Mouse (Mus musculus) heart, postnatal 36 days (tissue): ENCODE measurements around the gene Tbc1d2b. TPM values are rescaled to one million over a fixed set of nuclear protein-coding genes. Genes with fewer than 3 reads are reported as not detected.

Source experiments
- DNase-seq, 2 experiments: peaks; one replicate each; pipeline ENCODE4 v3.0.0; 2021 to 2022
- intact Hi-C: fragments of 180-260 bp; cut with DNase I; formaldehyde crosslinking; loops from one replicate; pipeline ENCODE4 v1.15.1; 2025
- total RNA-seq, 2 experiments: library from RNA; stranded (reverse); gene quantifications; 2 replicates each; pipeline ENCODE4 v1.2.3; 2021

Tbc1d2b gene
- total RNA-seq, 2 experiments from 2014 or later = 11.2 to 11.8 TPM

- no peak for DNase-seq
- intact Hi-C loops = no loop called here
Measured at GRCm38 (mm10) chr9:90245206-90245605, 25.4 kb downstream of the Tbc1d2b start.

GRCm38 (mm10) chr9:90244301-90245151, 26.1 kb downstream of the Tbc1d2b start:
- DNase-seq = no peak
- intact Hi-C loops = no loop called here

GRCm38 (mm10) chr9:90242855-90243254, 27.7 kb downstream of the Tbc1d2b start:
- DNase-seq = no peak
- intact Hi-C loops = no loop called here

- intact Hi-C loops = no loop called here
- DNase-seq = no peak
Measured at GRCm38 (mm10) chr9:90242291-90242690, 28.3 kb downstream of the Tbc1d2b start.

GRCm38 (mm10) chr9:90241618-90242017, 29.0 kb downstream of the Tbc1d2b start:
- intact Hi-C loops = no loop called here
- no peak for DNase-seq

GRCm38 (mm10) chr9:90241041-90241440, 29.6 kb downstream of the Tbc1d2b start:
- DNase-seq = no peak
- intact Hi-C loops = no loop called here

GRCm38 (mm10) chr9:90240560-90240959, 30.0 kb downstream of the Tbc1d2b start:
- intact Hi-C loops = no loop called here
- DNase-seq = no peak

- intact Hi-C loops = no loop called here
- DNase-seq = no peak
Measured at GRCm38 (mm10) chr9:90237232-90238062, 33.2 kb downstream of the Tbc1d2b start.

- no peak for DNase-seq
- intact Hi-C loops = no loop called here
Measured at GRCm38 (mm10) chr9:90236817-90237216, 33.8 kb downstream of the Tbc1d2b start.

GRCm38 (mm10) chr9:90235258-90235882, 35.2 kb downstream of the Tbc1d2b start:
- intact Hi-C loops = no loop called here
- DNase-seq = no peak

- no peak for DNase-seq
- intact Hi-C loops = no loop called here
Measured at GRCm38 (mm10) chr9:90234786-90235185, 35.8 kb downstream of the Tbc1d2b start.

GRCm38 (mm10) chr9:90233906-90234419, 36.6 kb downstream of the Tbc1d2b start:
- intact Hi-C loops = no loop called here
- DNase-seq = no peak

- DNase-seq = no peak
- intact Hi-C loops = no loop called here
Measured at GRCm38 (mm10) chr9:90232781-90233690, 37.6 kb downstream of the Tbc1d2b start.

GRCm38 (mm10) chr9:90227171-90227570, 43.4 kb downstream of the Tbc1d2b start:
- intact Hi-C loops = loop anchor here (2.0 to 5.0 kb wide), 3 partner anchors 20 to 220 kb away; no protein-coding TSS in a partner anchor
- peak in 1 of 2 experiments; percentile 37 for DNase-seq

- DNase-seq = peak in 1 of 2 experiments; percentile 44
Measured at GRCm38 (mm10) chr9:90226742-90227096, 43.9 kb downstream of the Tbc1d2b start.

GRCm38 (mm10) chr9:90226081-90226741, 44.4 kb downstream of the Tbc1d2b start:
- intact Hi-C loops = loop anchor here (2.0 to 5.0 kb wide), 3 partner anchors 19 to 221 kb away; no protein-coding TSS in a partner anchor
- DNase-seq = peak; percentile 44 to 61

More at GRCm38 (mm10) chr9:90226742-90227096, 43.9 kb downstream of the Tbc1d2b start:
- intact Hi-C loops = loop anchor here (2.0 to 5.0 kb wide), 3 partner anchors 20 to 221 kb away; no protein-coding TSS in a partner anchor

GRCm38 (mm10) chr9:90222275-90222674, 48.3 kb downstream of the Tbc1d2b start:
- intact Hi-C loops = no loop called here
- no peak for DNase-seq

GRCm38 (mm10) chr9:90217501-90217900, 53.1 kb downstream of the Tbc1d2b start:
- intact Hi-C loops = no loop called here
- DNase-seq = no peak
